Mouse (Mus musculus) thymus, postnatal 14 days (tissue): ENCODE measurements around the gene Cbarp.

Experiments
- DNase-seq: peaks from one replicate; pipeline ENCODE4 v3.0.0; 2021

Cbarp gene

DNA sequence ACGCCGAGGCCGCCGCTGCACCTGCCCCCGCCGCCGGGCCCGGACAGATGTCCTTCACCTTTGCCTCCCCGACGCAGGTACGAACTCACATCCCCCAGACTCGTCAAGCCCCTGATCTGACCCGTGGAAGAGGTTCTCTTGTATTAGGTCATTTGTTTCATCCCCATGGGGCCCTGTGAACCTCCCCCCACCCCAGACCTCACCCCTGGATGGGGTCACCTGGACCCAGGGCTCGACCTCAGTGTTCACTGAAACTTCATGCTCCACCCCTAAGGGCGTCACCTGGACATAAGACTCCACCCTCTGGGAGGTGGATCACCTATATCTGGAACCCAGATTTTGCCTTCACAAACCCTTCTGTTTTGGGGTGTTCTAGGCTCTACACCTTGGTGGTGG is 1.9 kb upstream of the Cbarp start:
- DNase-seq, result no peak

DNA sequence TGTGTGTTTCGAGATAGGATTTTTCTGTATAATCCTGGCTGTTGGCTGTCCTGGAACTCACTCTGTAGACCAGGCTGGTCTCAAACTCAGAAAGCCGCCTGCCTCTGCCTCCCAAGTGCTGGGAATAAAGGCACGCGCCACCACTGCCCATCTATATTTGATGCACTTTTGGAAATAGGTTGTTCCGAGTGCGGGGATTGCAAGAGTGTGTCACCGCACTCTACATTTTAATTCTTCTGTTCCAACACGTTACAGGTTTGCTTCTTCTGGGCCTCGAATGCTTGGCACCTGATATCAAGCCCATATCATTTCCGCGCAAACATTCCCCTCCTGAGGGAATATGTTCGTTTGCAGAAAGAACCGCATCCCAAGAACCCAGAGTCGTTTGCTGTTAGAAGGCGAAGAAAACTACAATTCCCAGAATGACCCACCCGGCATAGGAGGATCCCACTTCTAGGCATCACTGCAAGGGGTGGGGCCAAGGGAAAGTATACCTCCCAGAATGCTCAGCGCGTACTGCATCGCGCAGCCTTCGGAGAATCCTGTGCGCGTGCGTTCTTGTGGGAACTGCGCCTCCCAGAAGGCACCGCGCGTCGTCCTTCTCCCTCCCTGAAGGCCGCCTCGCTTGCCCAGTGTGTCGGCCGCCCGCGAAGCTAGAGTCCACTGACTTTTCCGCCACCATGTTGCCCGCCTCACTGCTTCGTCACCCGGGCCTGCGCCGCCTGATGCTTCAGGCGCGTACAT is 1.3 kb upstream of the Cbarp start:
- DNase-seq, result peak; percentile 95

DNA sequence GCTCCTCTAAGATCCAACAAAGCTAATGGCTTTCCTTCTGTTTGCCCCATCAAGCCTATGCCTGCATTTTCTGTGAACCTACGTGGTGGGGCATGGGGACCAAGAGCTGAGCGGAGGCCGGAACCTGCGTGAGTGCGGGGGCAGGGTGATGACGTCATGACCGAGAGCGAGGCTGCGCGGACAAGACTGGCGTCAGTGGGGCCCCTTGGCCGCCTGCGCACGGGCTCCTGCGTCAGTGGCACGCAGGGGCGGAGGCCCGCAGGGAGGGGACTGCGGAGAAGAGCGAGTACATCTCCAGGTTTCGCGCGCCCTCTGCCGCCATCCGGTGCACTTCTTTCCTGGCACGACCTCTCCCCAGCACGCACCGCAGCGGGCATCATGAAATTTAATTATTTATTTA is 608 bp upstream of the Cbarp start:
- DNase-seq, result peak; percentile 98

DNA sequence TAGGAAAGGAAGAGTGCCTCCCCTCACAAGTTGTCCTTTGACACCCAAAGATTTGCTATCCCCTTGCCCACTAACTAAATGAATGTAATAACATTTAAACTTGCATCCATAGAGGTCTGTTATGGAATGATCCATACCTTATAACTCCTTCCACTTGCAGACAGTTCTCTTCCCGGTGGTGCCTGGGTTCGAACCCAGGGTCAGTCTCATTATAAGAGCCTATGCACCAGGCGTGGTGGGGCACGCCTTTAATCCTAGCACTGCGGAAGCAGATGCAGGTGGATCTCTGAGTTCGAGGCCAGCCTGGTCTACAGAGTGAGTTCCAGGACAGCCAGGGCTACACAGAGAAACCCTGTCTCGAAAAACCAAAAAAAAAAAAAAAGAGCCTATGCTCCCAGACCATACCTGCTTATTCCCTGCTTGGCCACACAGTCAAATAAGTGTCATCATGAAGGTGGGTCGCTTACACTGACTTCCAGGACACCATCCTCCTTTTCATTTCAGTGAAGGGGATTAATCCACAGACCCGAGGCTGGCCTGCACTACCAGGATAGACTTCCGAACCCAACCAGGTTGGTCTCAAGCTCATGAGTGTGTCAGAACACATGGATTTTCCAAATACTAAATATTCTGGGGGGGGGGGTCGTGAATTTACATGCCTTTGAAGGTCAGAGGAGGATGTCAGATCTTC is 515 bp downstream of the Cbarp start:
- no peak for DNase-seq

DNA sequence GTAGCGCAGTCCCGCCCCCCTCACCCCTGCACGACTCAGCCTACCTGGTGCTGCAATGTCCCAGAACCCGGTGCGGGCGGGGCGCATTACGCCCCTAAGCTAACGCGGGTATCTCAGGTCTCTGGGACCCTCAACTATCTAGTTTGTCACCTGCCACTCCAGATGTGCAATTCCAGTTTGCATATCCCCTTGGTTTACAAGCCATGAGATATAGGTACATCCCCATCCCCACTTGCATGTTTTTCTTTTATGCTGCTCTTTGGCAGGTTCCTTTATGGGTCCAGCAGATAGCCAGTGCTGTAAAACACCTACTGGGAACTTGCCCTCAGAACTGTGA is 1.2 kb downstream of the Cbarp start:
- no peak for DNase-seq

DNA sequence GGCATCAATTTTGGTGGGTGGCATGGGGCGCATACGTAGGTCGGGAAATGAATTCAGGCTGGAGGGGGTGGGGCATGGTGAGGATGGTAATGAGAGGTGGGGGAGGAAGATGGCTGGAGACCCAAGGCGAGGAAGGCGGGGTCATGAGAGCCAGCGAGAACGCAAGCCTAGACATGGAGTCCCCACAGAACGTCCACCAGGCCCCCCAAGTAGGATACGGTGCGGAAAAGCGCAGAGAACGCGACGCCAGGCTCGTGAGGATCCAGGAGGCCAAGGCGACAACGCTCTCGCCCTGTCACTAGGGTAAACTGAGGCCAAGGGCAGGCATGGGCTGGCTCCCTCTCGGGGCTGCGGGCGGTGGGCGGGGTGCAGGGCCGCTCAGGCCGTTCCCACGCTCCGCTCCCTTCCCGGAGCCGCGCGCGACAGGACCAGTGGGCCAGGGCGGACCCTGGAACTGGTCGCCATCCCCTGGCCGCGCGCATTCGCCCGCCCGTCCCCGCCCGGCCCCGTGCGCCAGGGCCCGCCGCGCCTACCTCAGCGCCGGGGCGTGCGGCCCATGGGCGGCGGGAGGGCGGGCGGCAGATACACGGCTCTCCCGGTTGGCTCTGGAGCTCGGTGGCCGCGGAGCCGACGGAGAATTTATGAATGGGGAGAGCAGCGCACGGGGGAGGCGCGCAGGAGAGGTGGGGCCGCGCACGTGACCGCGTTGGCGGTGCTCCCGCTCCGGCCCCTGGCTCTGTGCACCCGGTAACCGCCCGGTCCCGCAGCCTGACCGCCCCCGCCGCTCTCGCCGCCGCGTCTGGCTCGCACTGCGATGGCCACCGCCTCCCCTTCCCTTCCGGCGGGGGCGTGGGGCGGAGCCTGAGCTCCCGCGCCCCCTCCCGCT is 1.8 kb downstream of the Cbarp start, which contains the start of gene Atp5d:
Gene Atp5d, plus strand, starts transcription at position 80 of the 886 bp plus-strand sequence.
- DNase-seq, result peak; percentile 76

DNA sequence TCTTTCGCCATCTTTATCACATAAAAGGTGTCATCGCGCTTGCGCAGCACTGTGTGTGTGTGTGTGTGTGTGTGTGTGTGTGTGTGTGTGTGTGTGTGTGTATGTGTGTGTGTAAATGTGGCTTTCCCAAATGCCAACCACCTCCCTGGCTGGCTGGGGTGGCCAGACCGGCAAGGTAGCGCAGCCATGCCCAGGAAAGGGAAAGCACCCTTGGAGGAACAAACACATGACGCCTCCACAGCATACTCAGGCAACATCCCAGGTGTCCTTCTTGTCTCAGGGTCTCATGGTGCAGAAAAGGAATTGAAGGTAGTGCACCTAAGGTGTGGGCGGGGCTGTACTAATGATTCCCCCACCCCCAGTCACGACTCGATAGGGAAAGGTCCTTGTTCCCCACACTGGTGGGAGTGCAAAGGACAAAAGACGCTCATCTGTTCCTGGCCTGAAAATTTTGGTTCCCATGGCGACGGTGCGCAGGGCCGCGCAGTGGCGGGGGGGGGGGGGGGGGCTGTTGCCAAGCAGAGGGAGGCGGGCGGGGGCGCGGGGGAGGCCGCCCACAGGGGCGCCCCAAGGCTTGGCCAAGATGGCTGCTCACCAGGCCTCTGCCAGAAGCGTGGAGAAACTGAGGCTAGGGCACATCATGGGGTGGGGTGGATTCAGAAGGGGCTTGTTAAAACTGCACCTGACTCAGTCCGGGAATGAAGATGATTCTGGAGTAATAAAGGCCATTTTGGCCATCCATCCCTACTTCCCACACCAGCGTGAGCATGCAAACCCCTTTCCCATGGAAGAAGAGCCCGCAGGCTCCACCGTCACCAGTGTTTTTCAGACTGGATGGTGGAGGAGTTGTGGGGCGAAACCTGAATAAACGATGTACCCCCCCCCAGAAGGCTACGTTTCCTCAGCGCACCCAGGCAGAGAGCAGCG is 2.7 kb downstream of the Cbarp start:
- no peak for DNase-seq

DNA sequence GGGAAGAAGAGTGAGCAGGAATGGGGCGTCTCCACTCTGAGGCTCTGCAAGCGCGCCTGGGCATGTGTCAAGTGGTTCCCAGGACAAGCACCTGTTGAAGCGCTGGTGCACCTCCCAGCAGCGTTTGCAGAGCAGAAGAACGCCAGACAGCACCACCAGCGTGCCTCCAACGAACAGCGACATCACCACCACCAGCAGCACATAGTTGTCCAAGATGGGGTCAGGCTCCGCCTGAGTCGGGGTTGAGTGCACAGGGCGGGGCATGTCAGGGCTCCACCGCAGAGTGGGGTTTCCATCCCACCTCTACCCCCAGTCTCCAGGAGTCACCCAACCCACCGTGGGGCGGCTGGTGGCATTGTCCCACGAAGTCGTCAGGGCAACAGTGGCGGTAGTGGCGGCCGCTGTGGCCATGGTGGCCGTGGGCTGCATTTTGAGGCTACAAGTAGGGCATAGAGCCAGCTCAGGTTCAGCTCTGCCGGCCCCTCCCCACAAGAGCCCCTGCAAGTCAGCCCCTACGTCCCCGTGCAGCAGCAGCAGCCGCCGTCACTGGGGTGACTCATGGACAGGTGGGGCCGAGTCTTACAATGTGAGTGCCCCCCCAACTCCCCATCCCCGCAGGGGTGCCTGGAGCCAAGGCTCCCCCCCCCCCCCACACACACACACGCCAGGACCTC is 3.5 kb downstream of the Cbarp start:
- peak; percentile 53 for DNase-seq

DNA sequence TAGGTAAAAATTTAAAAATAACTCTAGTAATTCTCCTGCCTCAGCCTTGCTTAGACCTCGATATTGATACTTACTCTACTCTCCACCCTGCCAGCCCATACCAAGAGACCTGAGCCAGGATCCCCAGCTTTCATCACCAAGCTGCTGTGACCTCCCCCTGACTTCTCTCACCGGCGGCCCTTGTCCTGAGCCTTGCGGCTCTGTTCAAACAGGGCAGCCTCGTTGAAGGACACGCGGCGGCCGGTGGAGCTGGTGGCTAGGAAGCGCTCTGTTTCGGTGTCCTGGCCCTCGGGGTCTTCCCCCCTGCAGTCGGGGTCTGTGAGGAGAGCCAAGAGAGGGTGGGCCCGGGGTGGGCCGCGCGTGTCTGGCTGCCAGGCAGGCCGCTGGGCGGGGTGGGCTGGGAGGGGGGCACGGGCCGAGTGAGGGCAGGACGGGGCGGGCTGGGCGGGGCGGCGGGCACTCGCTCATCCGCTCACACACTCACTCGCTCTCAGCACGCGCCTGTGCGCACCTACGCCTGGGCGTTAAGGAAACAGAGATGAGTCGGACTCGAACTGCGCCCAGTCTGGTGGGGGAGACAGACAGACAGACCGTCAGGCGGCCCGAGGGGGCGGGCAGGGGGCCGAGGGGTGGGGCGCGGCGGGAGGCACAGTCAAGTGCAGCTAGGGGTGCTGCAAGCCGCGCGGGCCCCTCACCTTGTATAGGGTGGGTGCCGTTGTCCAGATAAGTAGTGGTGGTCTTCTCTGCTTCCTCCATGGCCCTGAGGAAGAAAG is 4.3 kb downstream of the Cbarp start:
- DNase-seq, result no peak

DNA sequence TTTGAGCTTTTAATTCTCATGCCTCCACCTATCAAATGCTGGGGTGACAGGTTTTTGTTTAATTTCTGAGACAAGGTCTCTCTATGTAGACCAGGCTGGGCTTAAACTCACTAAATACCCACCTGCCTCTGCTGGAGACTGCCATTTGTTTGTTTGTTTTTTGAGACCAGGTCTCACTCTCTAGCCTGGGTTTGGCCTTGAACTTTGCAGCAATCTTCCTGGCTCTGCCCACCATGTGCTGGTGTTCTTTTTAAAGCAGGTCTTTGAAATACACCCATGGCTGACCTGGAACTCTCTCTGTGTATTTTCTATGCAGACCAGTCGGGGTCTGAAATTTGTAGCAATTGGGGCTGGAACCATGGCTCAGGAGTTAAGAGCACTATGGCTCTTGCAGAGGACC is 5.0 kb downstream of the Cbarp start:
- DNase-seq, result no peak

DNA sequence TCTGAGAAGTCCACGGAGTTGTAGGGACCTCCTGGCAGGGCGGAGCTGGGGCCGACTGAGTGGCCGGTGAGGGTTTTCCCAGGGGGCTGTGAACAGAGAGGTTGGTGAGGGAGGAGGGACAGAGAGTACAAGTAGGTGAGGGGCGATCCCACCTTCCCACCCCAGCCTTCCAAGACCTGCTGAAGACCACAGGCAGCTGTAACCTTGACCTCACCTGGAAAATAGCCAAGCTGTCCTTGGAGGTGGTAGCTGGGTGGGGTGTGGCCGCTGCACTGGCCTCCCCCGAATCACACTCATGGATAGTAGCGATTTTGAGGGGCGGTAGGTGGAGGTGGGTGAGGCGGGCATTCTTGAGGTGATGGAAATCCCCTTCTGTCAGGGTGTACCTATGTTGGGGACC is 5.5 kb downstream of the Cbarp start:
- DNase-seq, result no peak

DNA sequence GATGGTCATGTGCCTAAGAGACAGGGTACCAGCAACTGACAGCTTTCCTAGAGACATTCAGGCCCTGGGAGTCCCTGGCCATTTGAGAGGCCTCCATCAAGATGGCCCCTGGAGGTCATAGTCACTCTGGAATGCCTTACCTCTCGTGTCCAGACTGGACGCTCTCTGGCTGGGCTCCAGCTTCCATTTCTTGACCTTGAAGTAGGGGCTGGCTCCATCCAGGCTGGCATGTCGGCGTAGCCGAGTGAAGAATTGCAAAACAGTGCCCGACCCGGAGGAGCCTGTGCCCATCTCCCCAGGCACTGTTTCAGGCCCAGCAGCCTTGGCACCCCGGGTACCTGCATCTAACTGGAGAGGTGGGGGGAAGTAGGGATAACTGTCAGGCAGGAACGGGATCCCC is 6.2 kb downstream of the Cbarp start:
- no peak for DNase-seq

DNA sequence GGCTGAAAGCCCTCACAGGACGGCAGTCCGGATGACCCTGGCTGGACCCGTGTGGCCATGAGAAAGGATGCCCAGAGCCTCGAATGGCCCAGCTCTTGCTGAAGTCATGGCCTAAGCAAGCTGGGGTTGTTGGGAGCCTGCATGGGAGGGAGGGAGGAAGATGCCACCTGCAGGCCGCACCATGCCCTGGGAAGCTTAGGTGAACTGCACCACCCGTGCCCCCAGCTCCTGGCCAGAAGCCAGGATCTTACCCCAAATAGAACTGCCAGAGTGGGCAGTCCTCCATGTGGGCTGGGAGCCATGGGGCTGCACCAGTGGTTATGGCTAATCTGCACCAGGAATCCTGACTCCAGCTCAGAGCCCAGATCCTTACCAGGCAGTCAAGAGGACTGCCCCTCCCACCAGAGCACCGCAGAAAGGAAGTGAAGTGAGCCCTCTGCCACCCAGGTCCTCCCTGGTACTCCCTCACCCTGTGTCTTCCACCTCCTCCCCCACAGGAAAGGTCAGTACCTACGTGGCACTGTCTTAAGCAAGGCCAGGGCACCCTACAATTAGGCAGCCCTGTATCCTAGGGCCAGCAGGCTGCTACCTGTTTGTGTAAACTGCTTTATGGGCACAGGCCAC is 7.3 kb downstream of the Cbarp start:
- peak; percentile 50 for DNase-seq

DNA sequence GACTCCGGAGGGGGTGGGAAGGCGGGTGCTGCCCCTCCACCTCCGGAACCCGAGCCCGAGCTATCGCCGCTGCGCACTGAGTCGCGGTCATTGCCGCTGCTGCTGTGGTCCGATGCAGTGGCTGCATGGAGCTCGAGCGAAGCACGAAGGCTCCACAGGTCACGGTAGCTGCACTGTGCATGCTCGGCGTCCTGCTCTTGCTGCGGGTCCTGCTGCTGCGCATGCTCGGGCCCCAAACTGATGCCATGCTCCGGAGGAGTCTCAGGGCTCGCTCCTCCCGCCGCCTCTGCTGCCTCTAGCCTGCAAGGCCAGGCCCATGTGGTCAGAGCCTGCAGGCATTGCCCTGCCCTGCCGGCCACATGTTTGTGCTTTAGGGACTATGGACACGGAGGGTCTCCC is 8.7 kb downstream of the Cbarp start:
- no peak for DNase-seq

DNA sequence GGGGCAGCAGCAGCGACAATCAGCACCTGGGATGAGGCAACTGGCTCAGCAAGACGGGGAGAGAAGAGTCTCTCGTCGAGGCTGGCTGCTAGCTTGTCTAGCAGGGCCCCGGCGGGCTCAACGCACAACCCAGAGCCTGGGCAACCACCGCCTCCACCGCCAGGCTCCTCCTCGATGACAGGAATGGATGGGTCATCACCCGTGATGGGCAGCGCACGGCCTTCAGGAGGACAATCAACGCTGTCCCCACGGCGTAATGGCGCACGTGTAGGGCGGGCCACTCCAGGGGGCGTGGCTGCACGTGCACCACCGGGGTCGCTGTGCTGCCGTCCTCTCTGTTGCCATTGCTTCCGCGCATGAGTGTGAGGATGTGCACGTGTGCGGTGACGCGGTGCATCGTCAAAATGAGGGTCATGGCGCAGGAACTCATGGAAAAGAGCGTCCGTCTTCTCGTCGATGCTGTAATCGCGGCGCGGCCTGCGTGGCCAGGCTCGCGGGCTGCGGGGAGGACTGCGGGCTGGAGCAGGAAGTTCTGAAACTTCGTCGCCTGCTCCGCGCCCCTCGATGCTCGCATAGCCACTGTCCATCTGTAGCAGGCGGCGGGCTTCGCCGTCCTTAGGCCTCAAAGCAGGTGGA is 9.2 kb downstream of the Cbarp start:
- DNase-seq, result no peak

DNA sequence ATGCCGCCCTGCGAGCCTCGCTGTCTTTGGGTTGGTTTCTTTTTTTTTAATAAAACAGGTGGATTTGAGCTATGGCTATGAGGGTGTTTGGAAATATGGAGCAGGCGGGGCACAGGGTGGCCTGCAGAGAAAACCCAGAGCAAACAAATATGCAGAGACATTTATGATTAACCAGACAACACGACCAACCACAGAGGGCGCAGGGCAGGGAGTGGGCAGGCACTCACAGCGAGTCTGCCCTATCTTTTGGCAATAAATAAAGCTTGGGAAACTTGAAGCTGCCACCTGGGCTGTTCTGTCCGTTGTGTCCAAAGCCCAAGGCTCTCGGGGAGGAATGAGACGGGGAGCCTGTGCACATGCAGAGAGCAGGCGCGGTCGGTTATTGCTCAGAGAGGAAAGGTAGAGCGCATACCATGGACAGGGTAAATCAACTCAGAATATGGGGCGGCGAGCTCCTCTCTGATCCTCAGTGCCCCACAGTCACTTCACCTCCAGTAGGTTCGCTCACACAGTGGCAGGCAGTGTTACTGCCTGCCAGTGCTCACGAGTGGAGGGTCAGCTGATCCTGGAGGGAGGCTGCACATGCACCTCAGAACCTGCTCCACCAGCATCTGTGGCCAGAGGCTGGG is 10.1 kb downstream of the Cbarp start:
- no peak for DNase-seq

DNA sequence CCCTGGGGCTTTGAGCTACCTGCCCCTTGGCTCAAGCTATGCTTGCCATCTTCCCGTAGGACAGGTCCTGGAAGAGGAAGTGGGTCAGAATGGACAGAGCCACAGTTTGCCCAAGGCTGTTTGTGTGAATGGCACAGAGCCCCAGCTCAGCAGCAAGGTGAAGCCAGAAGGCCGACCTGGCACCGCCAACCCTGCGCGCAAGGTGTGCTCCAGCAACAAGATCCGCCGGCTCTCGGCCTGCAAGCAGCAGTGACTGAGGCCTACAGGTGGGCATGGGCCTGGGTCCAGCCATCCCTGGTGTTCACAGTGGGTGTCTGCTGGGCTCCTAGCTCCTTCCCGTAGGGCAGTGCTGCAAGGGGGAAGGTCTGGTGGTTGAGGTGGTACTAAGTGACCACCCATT is 10.8 kb downstream of the Cbarp start:
- DNase-seq, result no peak

DNA sequence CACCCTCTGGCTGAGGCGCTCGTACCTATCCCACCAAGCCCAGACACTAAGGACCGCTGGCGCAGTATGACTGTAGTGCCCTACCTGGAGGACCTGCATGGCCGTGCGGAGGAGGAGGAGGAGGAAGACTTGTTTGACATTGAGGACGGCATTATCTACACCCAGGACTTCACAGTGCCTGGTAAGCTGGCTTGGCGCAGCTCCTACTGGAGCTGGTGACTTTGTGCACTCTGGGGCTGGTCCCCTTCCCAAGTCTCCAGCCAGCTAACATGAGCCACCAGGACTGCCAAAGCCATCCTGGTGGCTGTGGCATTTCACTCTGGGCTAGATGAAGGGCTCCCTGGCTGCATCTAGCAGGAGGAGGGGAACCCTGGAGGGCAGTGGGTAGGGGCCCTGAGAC is 12.7 kb downstream of the Cbarp start:
- DNase-seq, result no peak

DNA sequence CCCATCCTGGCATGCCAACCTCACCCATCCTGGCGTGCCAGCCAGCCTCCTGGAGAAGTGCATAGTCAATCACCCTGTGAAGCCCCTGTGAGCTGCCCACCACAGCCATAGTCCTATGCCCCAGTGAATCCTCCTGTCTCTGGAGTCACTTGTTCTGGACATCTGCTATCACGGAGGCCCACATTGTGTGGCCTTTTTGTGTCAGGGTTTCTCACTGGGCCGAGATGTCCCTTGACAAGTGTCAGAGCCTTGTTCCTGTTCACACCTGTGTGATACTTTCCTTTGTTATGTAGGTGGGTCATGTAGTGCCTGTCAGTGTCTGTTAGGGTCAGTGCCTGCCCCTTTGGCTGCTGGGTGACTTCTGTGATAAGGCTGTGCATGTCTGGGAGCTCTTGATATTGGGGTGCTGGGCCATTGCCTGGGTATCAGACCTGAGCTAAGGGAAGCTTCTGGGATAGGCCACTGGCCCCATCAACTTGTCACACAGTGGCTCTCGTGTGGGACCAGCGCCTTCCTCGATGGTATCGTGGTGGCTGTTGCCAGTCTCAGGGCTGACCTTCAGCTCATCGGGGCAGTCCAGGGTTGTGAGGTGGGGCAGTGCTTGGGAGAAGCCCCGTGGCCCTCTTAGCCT is 16.6 kb downstream of the Cbarp start:
- DNase-seq, result no peak
